Mouse (Mus musculus): ENCODE measurements around the gene Pck2. TPM values are rescaled to one million over a fixed set of nuclear protein-coding genes. Genes with fewer than 3 reads are reported as not detected.

Pck2 gene
- polyA plus RNA-seq, 1 experiment from 2014 or later = 23.3 TPM

- Histone ChIP-seq H3K36me3 (ENCODE audit: control insufficient read depth, insufficient read depth) (no peaks in the 10 kb centered on the region), H3K4me1 (replicated peaks; ENCODE audit: control insufficient read depth, insufficient read depth, low read length) (peaks cover 10% of the 10 kb centered on the region), H3K4me2 (ENCODE audit: low read length) (no peak overlapping the region), H3K4me3 (replicated peaks; ENCODE audit: low read length) (no peak overlapping the region), H3K9ac (replicated peaks; ENCODE audit: low read depth, low read length) (no peak overlapping the region), H3K9me3 (ENCODE audit: control insufficient read depth, low read length) (no peaks in the 10 kb centered on the region), H3K27ac (ENCODE audit: low read length) (no peak overlapping the region), H3K27me3 (replicated peaks; ENCODE audit: control insufficient read depth, insufficient read depth, low read length) (0 out of 2 replicates have a peak, but pooled peaks cover 3% of the 10 kb centered on the region)
- no peak for ATAC-seq
- WGBS = 49% methylated on average over 4 of the region's 4 CpGs
Measured at GRCm38 (mm10) chr14:55524062-55524461, 16.0 kb upstream of the Pck2 start.

GRCm38 (mm10) chr14:55524785-55525184 is 15.3 kb upstream of the Pck2 start, which contains the start of gene Nrl:
TSS of gene Nrl (minus strand) at chr14:55524981.
- Histone ChIP-seq H3K9ac (replicated peaks; ENCODE audit: low read depth, low read length) (no peak within 1 kb of the TSS), H3K4me2 (ENCODE audit: low read length) (no peak within 1 kb of the TSS), H3K27me3 (replicated peaks; ENCODE audit: control insufficient read depth, insufficient read depth, low read length) (0 out of 2 replicates have a peak, but pooled peaks cover 5% of the 10 kb centered on the region), H3K4me1 (replicated peaks; ENCODE audit: control insufficient read depth, insufficient read depth, low read length) (peaks cover 9% of the 10 kb centered on the region), H3K36me3 (ENCODE audit: control insufficient read depth, insufficient read depth) (no peaks in the 10 kb centered on the region), H3K4me3 (replicated peaks; ENCODE audit: low read length) (no peak within 1 kb of the TSS), H3K9me3 (ENCODE audit: control insufficient read depth, low read length) (no peaks in the 10 kb centered on the region), H3K27ac (ENCODE audit: low read length) (no peak within 1 kb of the TSS)
- WGBS = 39% methylated on average over 8 of the region's 8 CpGs
- no peak for ATAC-seq

GRCm38 (mm10) chr14:55526674-55527073 is 13.4 kb upstream of the Pck2 start:
- Histone ChIP-seq H3K4me2 (ENCODE audit: low read length) (no peak overlapping the region), H3K4me1 (replicated peaks; ENCODE audit: control insufficient read depth, insufficient read depth, low read length) (no peaks in the 10 kb centered on the region), H3K9ac (replicated peaks; ENCODE audit: low read depth, low read length) (no peak overlapping the region), H3K27ac (ENCODE audit: low read length) (no peak overlapping the region), H3K36me3 (ENCODE audit: control insufficient read depth, insufficient read depth) (no peaks in the 10 kb centered on the region), H3K27me3 (replicated peaks; ENCODE audit: control insufficient read depth, insufficient read depth, low read length) (peaks cover 8% of the 10 kb centered on the region; the same call in 1 of the 2 replicates), H3K9me3 (ENCODE audit: control insufficient read depth, low read length) (no peaks in the 10 kb centered on the region), H3K4me3 (replicated peaks; ENCODE audit: low read length) (no peak overlapping the region)
- ATAC-seq = no peak
- WGBS = 86% methylated on average over 2 of the region's 2 CpGs

- 23% methylated on average over 3 of the region's 3 CpGs for WGBS
- no peaks in the 10 kb centered on the region for H3K9me3 ChIP-seq (ENCODE audit: control insufficient read depth, low read length)
- H3K27me3 ChIP-seq (replicated peaks; ENCODE audit: control insufficient read depth, insufficient read depth, low read length) = peaks cover 8% of the 10 kb centered on the region; the same call in 1 of the 2 replicates
- no peak overlapping the region for H3K9ac ChIP-seq (replicated peaks; ENCODE audit: low read depth, low read length)
- H3K4me2 ChIP-seq (ENCODE audit: low read length) = no peak overlapping the region
- no peak overlapping the region for H3K27ac ChIP-seq (ENCODE audit: low read length)
- no peak overlapping the region for H3K4me3 ChIP-seq (replicated peaks; ENCODE audit: low read length)
- ATAC-seq = no peak
- H3K36me3 ChIP-seq (ENCODE audit: control insufficient read depth, insufficient read depth) = no peaks in the 10 kb centered on the region
- H3K4me1 ChIP-seq (replicated peaks; ENCODE audit: control insufficient read depth, insufficient read depth, low read length) = no peaks in the 10 kb centered on the region
Measured at GRCm38 (mm10) chr14:55527940-55528339, 12.1 kb upstream of the Pck2 start.

- no peaks in the 10 kb centered on the region for H3K27me3 ChIP-seq (replicated peaks; ENCODE audit: control insufficient read depth, insufficient read depth, low read length)
- no peaks in the 10 kb centered on the region for H3K36me3 ChIP-seq (ENCODE audit: control insufficient read depth, insufficient read depth)
- no peak overlapping the region for H3K4me2 ChIP-seq (ENCODE audit: low read length)
- WGBS = 63% methylated on average over 6 of the region's 6 CpGs
- no peak overlapping the region for H3K4me3 ChIP-seq (replicated peaks; ENCODE audit: low read length)
- H3K9ac ChIP-seq (replicated peaks; ENCODE audit: low read depth, low read length) = no peak overlapping the region
- H3K9me3 ChIP-seq (ENCODE audit: control insufficient read depth, low read length) = no peaks in the 10 kb centered on the region
- peaks cover 10% of the 10 kb centered on the region for H3K4me1 ChIP-seq (replicated peaks; ENCODE audit: control insufficient read depth, insufficient read depth, low read length)
- H3K27ac ChIP-seq (ENCODE audit: low read length) = no peak overlapping the region
- ATAC-seq = no peak
Measured at GRCm38 (mm10) chr14:55536116-55536745, 3.8 kb upstream of the Pck2 start.

GRCm38 (mm10) chr14:55540787-55541321 is 788 bp downstream of the Pck2 start:
- 5% methylated on average over 10 of the region's 10 CpGs for WGBS
- H3K9me3 ChIP-seq (ENCODE audit: control insufficient read depth, low read length) = no peaks in the 10 kb centered on the region

GRCm38 (mm10) chr14:55542268-55542667 is 2.2 kb downstream of the Pck2 start:
- H3K27ac ChIP-seq (ENCODE audit: low read length) = no peak overlapping the region
- no peak overlapping the region for H3K4me3 ChIP-seq (replicated peaks; ENCODE audit: low read length)
- H3K27me3 ChIP-seq (replicated peaks; ENCODE audit: control insufficient read depth, insufficient read depth, low read length) = no peaks in the 10 kb centered on the region
- 97% methylated on average over 12 of the region's 12 CpGs for WGBS
- no peak overlapping the region for H3K4me2 ChIP-seq (ENCODE audit: low read length)
- ATAC-seq = no peak
- H3K9ac ChIP-seq (replicated peaks; ENCODE audit: low read depth, low read length) = no peak overlapping the region
- H3K4me1 ChIP-seq (replicated peaks; ENCODE audit: control insufficient read depth, insufficient read depth, low read length) = peaks cover 26% of the 10 kb centered on the region
- H3K36me3 ChIP-seq (ENCODE audit: control insufficient read depth, insufficient read depth) = no peaks in the 10 kb centered on the region
- H3K9me3 ChIP-seq (ENCODE audit: control insufficient read depth, low read length) = no peaks in the 10 kb centered on the region

More at GRCm38 (mm10) chr14:55540787-55541321, 788 bp downstream of the Pck2 start:
- peak; percentile 62 for ATAC-seq
- Histone ChIP-seq H3K4me3 (replicated peaks; ENCODE audit: low read length) (peak overlapping the region; percentile 63), H3K36me3 (ENCODE audit: control insufficient read depth, insufficient read depth) (no peaks in the 10 kb centered on the region), H3K27ac (ENCODE audit: low read length) (peak overlapping the region; percentile 67), H3K27me3 (replicated peaks; ENCODE audit: control insufficient read depth, insufficient read depth, low read length) (no peaks in the 10 kb centered on the region), H3K9ac (replicated peaks; ENCODE audit: low read depth, low read length) (peak overlapping the region; percentile 76), H3K4me2 (ENCODE audit: low read length) (peak overlapping the region; percentile 83), H3K4me1 (replicated peaks; ENCODE audit: control insufficient read depth, insufficient read depth, low read length) (peaks cover 26% of the 10 kb centered on the region)

- Histone ChIP-seq H3K9me3 (ENCODE audit: control insufficient read depth, low read length) (no peaks in the 10 kb centered on the region), H3K4me2 (ENCODE audit: low read length) (no peak overlapping the region), H3K27ac (ENCODE audit: low read length) (no peak overlapping the region), H3K4me3 (replicated peaks; ENCODE audit: low read length) (no peak overlapping the region), H3K27me3 (replicated peaks; ENCODE audit: control insufficient read depth, insufficient read depth, low read length) (no peaks in the 10 kb centered on the region), H3K9ac (replicated peaks; ENCODE audit: low read depth, low read length) (peak overlapping the region; percentile 23; the same call in 1 of the 2 replicates), H3K4me1 (replicated peaks; ENCODE audit: control insufficient read depth, insufficient read depth, low read length) (peaks cover 26% of the 10 kb centered on the region), H3K36me3 (ENCODE audit: control insufficient read depth, insufficient read depth) (peaks cover 2% of the 10 kb centered on the region; the same call in 1 of the 2 replicates)
- 47% methylated on average over 9 of the region's 9 CpGs for WGBS
- ATAC-seq = no peak
Measured at GRCm38 (mm10) chr14:55544334-55544733, 4.3 kb downstream of the Pck2 start.

GRCm38 (mm10) chr14:55550191-55550590 is 10.1 kb downstream of the Pck2 start:
- WGBS = 73% methylated on average over 6 of the region's 6 CpGs
- Histone ChIP-seq H3K27ac (ENCODE audit: low read length) (no peak overlapping the region), H3K36me3 (ENCODE audit: control insufficient read depth, insufficient read depth) (peaks cover 2% of the 10 kb centered on the region; the same call in 1 of the 2 replicates), H3K4me2 (ENCODE audit: low read length) (no peak overlapping the region), H3K9ac (replicated peaks; ENCODE audit: low read depth, low read length) (no peak overlapping the region), H3K27me3 (replicated peaks; ENCODE audit: control insufficient read depth, insufficient read depth, low read length) (no peaks in the 10 kb centered on the region), H3K4me1 (replicated peaks; ENCODE audit: control insufficient read depth, insufficient read depth, low read length) (no peaks in the 10 kb centered on the region), H3K4me3 (replicated peaks; ENCODE audit: low read length) (no peak overlapping the region), H3K9me3 (ENCODE audit: control insufficient read depth, low read length) (no peaks in the 10 kb centered on the region)
- no peak for ATAC-seq
